Mouse (Mus musculus) ES-E14 (cell line): ENCODE measurements around the gene Sdsl. TPM values are rescaled to one million over a fixed set of nuclear protein-coding genes. Genes with fewer than 3 reads are reported as not detected.

Experiments used
- DNase-seq: peaks from one replicate; pipeline ENCODE4 v3.0.0-alpha.2; 2013; ENCODE audit warnings: low read depth, low spot score
- H3K27ac ChIP-seq: 2 replicates; pipeline ENCODE4 v1.5.1; 2012; ENCODE audit warnings: low read depth, mild to moderate bottlenecking, low read length, moderate library complexity, mixed read lengths; ENCODE audit not compliant: poor library complexity, insufficient read depth, severe bottlenecking
- H3K36me3 ChIP-seq: 2 replicates; pipeline ENCODE4 v1.6.1; 2012; ENCODE audit warnings: mild to moderate bottlenecking, low read length, moderate library complexity, mixed read lengths; ENCODE audit not compliant: control insufficient read depth, poor library complexity, insufficient read depth, severe bottlenecking
- H3K4me1 ChIP-seq, 2 experiments: fragments of 150-350 bp in 1 of 2; sonication (generic) in 1 of 2; 2 replicates each; pipeline ENCODE4 v1.6.1; 2012; ENCODE audit warnings: low read length in 2 of 2, mild to moderate bottlenecking in 1 of 2, mixed read lengths in 1 of 2; ENCODE audit not compliant: control insufficient read depth in 2 of 2, insufficient read depth in 2 of 2, poor library complexity in 1 of 2
- H3K4me3 ChIP-seq, 2 experiments: fragments of 150-350 bp in 1 of 2; sonication (generic) in 1 of 2; 2 replicates each; pipeline ENCODE4 v1.5.1; 2012; ENCODE audit warnings: low read length in 2 of 2, low read depth in 1 of 2, mild to moderate bottlenecking in 1 of 2, mixed read lengths in 1 of 2; ENCODE audit not compliant: insufficient read depth in 1 of 2, poor library complexity in 1 of 2, severe bottlenecking in 1 of 2
- H3K9ac ChIP-seq: 2 replicates; pipeline ENCODE4 v1.6.1; 2012; ENCODE audit warnings: low read depth, mild to moderate bottlenecking, low read length, mixed read lengths; ENCODE audit not compliant: poor library complexity, insufficient read depth, severe bottlenecking
- H3K9me3 ChIP-seq: fragments of 150-350 bp; sonication (generic); 2 replicates; pipeline ENCODE4 v1.6.1; 2012; ENCODE audit warnings: low read depth, mild to moderate bottlenecking, low read length; ENCODE audit not compliant: control insufficient read depth, insufficient read depth
- CHD2 ChIP-seq: IDR thresholded peaks from 2 replicates; pipeline ENCODE4 v1.6.1; 2014; ENCODE audit warnings: mild to moderate bottlenecking, low read depth, low read length, inconsistent platforms
- HCFC1 ChIP-seq: IDR thresholded peaks from 2 replicates; pipeline ENCODE4 v1.6.1; 2012; ENCODE audit warnings: low read length, inconsistent platforms, borderline replicate concordance; ENCODE audit not compliant: insufficient read depth
- MAFK ChIP-seq: IDR thresholded peaks from 2 replicates; pipeline ENCODE4 v1.6.1; 2014; ENCODE audit warnings: mild to moderate bottlenecking, low read depth, low read length, inconsistent platforms; ENCODE audit not compliant: insufficient read depth
- ZC3H11A ChIP-seq: IDR thresholded peaks from 2 replicates; pipeline ENCODE4 v1.6.1; 2012; ENCODE audit warnings: low read depth, mild to moderate bottlenecking, inconsistent platforms, low read length, borderline replicate concordance
- ZNF384 ChIP-seq: IDR thresholded peaks from 2 replicates; pipeline ENCODE4 v1.6.1; 2012; ENCODE audit warnings: low read depth, low read length, inconsistent platforms
- in situ Hi-C, 2 experiments: fragments of 600-800 bp; cut with MboI; formaldehyde crosslinking; loops; one replicate each; pipeline ENCODE4 v1.15.1; 2025; ENCODE audit warnings: low sequenced_read_pairs in 2 of 2, inconsistent platforms in 1 of 2; ENCODE audit not compliant: unreplicated experiment in 2 of 2
- total RNA-seq: library from RNA; depleted of rRNA; stranded (reverse); fragments of 300-350 nt; gene quantifications from 2 replicates; pipeline ENCODE4 v1.2.3, GENCODE M21; 2012

Sdsl gene
- total RNA-seq, 1 experiment, result 0.67 TPM

DNA sequence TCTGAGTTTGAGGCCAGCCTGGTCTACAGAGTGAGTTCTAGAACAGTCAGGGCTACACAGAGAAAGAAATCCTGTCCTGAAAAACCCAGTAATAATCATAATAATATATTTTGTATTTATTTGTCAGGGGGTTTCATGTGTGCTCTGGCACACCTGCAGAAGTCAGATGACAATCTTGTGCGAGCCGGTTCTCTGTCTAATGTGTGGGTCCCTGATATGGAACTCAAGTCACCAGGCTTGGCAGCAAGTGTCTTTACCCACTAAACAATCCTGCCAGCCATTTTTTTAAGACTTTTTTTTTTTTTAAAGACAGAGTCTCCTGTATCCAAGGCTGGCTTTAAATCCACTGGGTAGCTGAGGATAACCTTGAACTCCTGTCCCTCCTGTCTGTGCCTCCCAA lies 751 bp upstream of the Sdsl start:
- no peak for DNase-seq
- no peak overlapping the region for H3K27ac ChIP-seq
- H3K9ac ChIP-seq, result no peak overlapping the region
- no peaks in the 10 kb centered on the region for H3K36me3 ChIP-seq
- in situ Hi-C loops, result no loop called here
- H3K4me1 ChIP-seq, result peaks cover 0 to 2% of the 10 kb centered on the region in 2 experiments; a peak in 1 of 4 replicates
- TF ChIP-seq HCFC1 (no peak), CHD2 (no peak), ZNF384 (no peak), MAFK (no peak), ZC3H11A (no peak)
- H3K4me3 ChIP-seq, result no peak overlapping the region
- H3K9me3 ChIP-seq, result no peaks in the 10 kb centered on the region

DNA sequence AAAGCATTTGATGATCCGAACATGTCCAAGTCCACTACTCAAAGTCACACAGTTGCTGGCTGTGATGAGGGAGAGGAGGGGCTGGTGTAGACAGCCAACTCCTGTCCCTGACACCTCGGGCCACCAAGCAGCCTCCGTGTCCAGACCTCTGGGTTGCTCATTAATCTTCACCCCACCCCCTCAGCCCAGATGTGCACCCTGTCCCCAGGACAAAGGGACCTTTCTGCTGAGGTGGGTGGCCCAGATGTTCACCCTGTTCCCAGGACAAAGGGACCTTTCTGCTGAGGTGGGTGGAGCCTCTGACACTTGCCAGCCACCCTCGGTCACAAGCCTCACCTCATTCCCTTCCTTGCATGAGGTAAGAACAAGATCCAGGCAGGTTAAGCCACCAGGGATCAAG lies 1.1 kb downstream of the Sdsl start:
- peaks cover 0 to 2% of the 10 kb centered on the region in 2 experiments; a peak in 1 of 4 replicates for H3K4me1 ChIP-seq
- H3K9me3 ChIP-seq, result no peaks in the 10 kb centered on the region
- TF ChIP-seq MAFK (no peak), ZC3H11A (no peak), CHD2 (no peak), HCFC1 (no peak), ZNF384 (no peak)
- H3K9ac ChIP-seq, result no peak overlapping the region
- no peak overlapping the region for H3K4me3 ChIP-seq
- H3K27ac ChIP-seq, result no peak overlapping the region
- in situ Hi-C loops, result no loop called here
- no peak for DNase-seq
- no peaks in the 10 kb centered on the region for H3K36me3 ChIP-seq

- H3K9me3 ChIP-seq, result no peaks in the 10 kb centered on the region
- no peaks in the 10 kb centered on the region for H3K4me1 ChIP-seq
- in situ Hi-C loops, result no loop called here
- DNase-seq, result no peak
- no peak overlapping the region for H3K4me3 ChIP-seq
- H3K9ac ChIP-seq, result no peak overlapping the region
- no peak for TF ChIP-seq ZNF384
- H3K36me3 ChIP-seq, result no peaks in the 10 kb centered on the region
- no peak overlapping the region for H3K27ac ChIP-seq
Observed at GRCm38 (mm10) chr5:120468830-120469229, 3.8 kb downstream of the Sdsl start.

GRCm38 (mm10) chr5:120468336-120468735 lies 4.3 kb downstream of the Sdsl start:
- in situ Hi-C loops, result no loop called here
- no peak overlapping the region for H3K27ac ChIP-seq
- H3K9ac ChIP-seq, result no peak overlapping the region
- no peak overlapping the region for H3K4me3 ChIP-seq
- no peaks in the 10 kb centered on the region for H3K9me3 ChIP-seq
- TF ChIP-seq ZNF384 (no peak), HCFC1 (no peak)
- H3K36me3 ChIP-seq, result no peaks in the 10 kb centered on the region
- no peak for DNase-seq
- no peaks in the 10 kb centered on the region for H3K4me1 ChIP-seq

DNA sequence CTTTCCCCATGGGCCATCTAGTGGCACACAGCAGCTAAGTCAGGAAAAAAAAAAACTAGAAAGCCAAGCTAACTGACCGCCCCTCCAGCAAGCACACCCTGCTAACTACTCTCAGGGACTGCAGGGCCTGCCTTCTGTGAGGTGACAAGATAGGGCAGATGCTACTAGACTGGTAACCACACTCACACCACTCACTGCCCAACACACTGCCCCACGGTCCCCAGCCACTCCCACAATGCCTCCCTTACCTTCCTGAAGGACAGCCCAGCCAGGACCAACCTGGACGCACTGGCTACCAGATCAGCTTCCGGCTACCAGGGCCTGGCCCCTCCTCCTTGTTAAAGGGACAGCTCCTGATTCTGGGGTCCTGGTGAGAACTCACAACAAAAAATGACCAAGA lies 5.6 kb downstream of the Sdsl start:
- DNase-seq, result no peak
- TF ChIP-seq HCFC1, result no peak
- no peak for TF ChIP-seq CHD2
- TF ChIP-seq ZC3H11A, result no peak
- no peak for TF ChIP-seq MAFK

More for the DNA sequence above, 5.6 kb downstream of the Sdsl start:
- Histone ChIP-seq H3K36me3 (no peaks in the 10 kb centered on the region), H3K9me3 (no peaks in the 10 kb centered on the region), H3K27ac (no peak overlapping the region), H3K9ac (no peak overlapping the region), H3K4me1 (no peaks in the 10 kb centered on the region), H3K4me3 (no peak overlapping the region)
- in situ Hi-C loops, result no loop called here
